Mouse (Mus musculus) stomach, postnatal 0 days (tissue): Measurements from ENCODE around the gene Olfr1507. TPM values are rescaled to one million over a fixed set of nuclear protein-coding genes. Genes with fewer than 3 reads are reported as not detected.

Source experiments
- ATAC-seq: fragments of 200-750 bp; cut with Nextera tagmentation; 2 replicates; pipeline ENCODE4 v1.8.0; 2017; ENCODE audit not compliant: low FRiP score, low TSS enrichment
- DNase-seq: peaks from one replicate; pipeline ENCODE4 v3.0.0-alpha.2; 2016; ENCODE audit warnings: low spot score
- H3K27ac ChIP-seq: fragments of 300-500 bp; sonication (generic); replicated peaks from 2 replicates; pipeline ENCODE4 v1.5.1; 2014; ENCODE audit warnings: mild to moderate bottlenecking, control low read depth
- H3K27me3 ChIP-seq: fragments of 300-500 bp; sonication (generic); 2 replicates; pipeline ENCODE4 v1.6.1; 2014; ENCODE audit warnings: low read length; ENCODE audit not compliant: control insufficient read depth, insufficient read depth
- H3K36me3 ChIP-seq: fragments of 300-500 bp; sonication (generic); 2 replicates; pipeline ENCODE4 v1.6.1; 2014; ENCODE audit warnings: low read length, mixed read lengths; ENCODE audit not compliant: control insufficient read depth, insufficient read depth
- H3K4me1 ChIP-seq: fragments of 300-500 bp; sonication (generic); replicated peaks from 2 replicates; pipeline ENCODE4 v1.6.1; 2014; ENCODE audit warnings: antibody characterized with exemption; ENCODE audit not compliant: control insufficient read depth, insufficient read depth
- H3K4me2 ChIP-seq: fragments of 300-500 bp; sonication (generic); replicated peaks from 2 replicates; pipeline ENCODE4 v1.6.1; 2014; ENCODE audit warnings: low read depth, mild to moderate bottlenecking, control low read depth, moderate library complexity
- H3K4me3 ChIP-seq: fragments of 300-500 bp; sonication (generic); 2 replicates; pipeline ENCODE4 v1.5.1; 2014; ENCODE audit warnings: low read depth, low read length, control low read depth
- H3K9ac ChIP-seq: fragments of 300-500 bp; sonication (generic); 2 replicates; pipeline ENCODE4 v1.6.1; 2014; ENCODE audit warnings: mild to moderate bottlenecking, low read length, control low read depth, mixed read lengths
- H3K9me3 ChIP-seq: fragments of 300-500 bp; sonication (generic); 2 replicates; pipeline ENCODE4 v1.6.1; 2016; ENCODE audit warnings: low read length; ENCODE audit not compliant: control insufficient read depth
- CTCF ChIP-seq: IDR thresholded peaks from 2 replicates; pipeline ENCODE4 v1.5.1; 2016; ENCODE audit warnings: antibody characterized with exemption, low read depth, mild to moderate bottlenecking, moderate library complexity
- EP300 ChIP-seq: optimal IDR thresholded peaks from 2 replicates; pipeline ENCODE3; 2016; ENCODE audit warnings: antibody characterized with exemption
- WGBS: fragments of 180-500 bp; shearing (Covaris S2); extraction: QIAGEN DNeasy Blood & Tissue Kit; methylation state at CpG from one replicate; pipeline ENCODE4 v1.1.7; 2014; 5-methylcytosine and 5-hydroxymethylcytosine counted together
- polyA plus RNA-seq: library from polyadenylated mRNA; unstranded; fragments of >200 nt; fragmentation: Nextera tagmentation; extraction: Ambion mirVana; gene quantifications from 2 replicates; pipeline ENCODE4 v1.2.1, GENCODE M21; 2015

Olfr1507 gene
- polyA plus RNA-seq, 1 experiment from 2014 or later, result not detected

- Histone ChIP-seq H3K27me3 (no peaks in the 10 kb centered on the region), H3K4me2 (no peak overlapping the region), H3K4me3 (no peak overlapping the region), H3K9me3 (no peaks in the 10 kb centered on the region), H3K4me1 (no peaks in the 10 kb centered on the region), H3K36me3 (no peaks in the 10 kb centered on the region), H3K9ac (no peak overlapping the region), H3K27ac (no peak overlapping the region)
- ATAC-seq, result no peak
- WGBS, result 86% methylated on average over 8 of the region's 8 CpGs
- TF ChIP-seq CTCF, result no peak
- TF ChIP-seq EP300, result no peak
- DNase-seq, result no peak
Observed at GRCm38 (mm10) chr14:52451138-52451537, 44.4 kb downstream of the Olfr1507 start.

- ATAC-seq (no peak), DNase-seq (no peak)
- Histone ChIP-seq H3K27ac (no peak within 1 kb of the TSS), H3K4me2 (no peak within 1 kb of the TSS), H3K27me3 (no peaks in the 10 kb centered on the region), H3K9me3 (no peaks in the 10 kb centered on the region), H3K4me1 (no peaks in the 10 kb centered on the region), H3K4me3 (no peak within 1 kb of the TSS), H3K9ac (no peak within 1 kb of the TSS), H3K36me3 (no peaks in the 10 kb centered on the region)
- TF ChIP-seq EP300, result no peak
- no peak for TF ChIP-seq CTCF
Observed at GRCm38 (mm10) chr14:52442690-52443089, 52.9 kb downstream of the Olfr1507 start, which contains the start of gene Olfr1509. Olfr1509 (plus strand) TSS chr14:52442990.

Other genes starting within 250 kb of the Olfr1507 start
- 12.6 and 14.2 TPM in 2 replicates for gene Chd8, start 238.0 kb downstream of the Olfr1507 start, polyA plus RNA-seq
- 21.5 and 22.9 TPM in 2 replicates for gene Tox4, start 216.6 kb downstream of the Olfr1507 start, polyA plus RNA-seq
- 6.9 and 7.3 TPM in 2 replicates for gene Rab2b, start 216.2 kb downstream of the Olfr1507 start, polyA plus RNA-seq
- gene Mettl3, start 190.6 kb downstream of the Olfr1507 start, polyA plus RNA-seq, result 13.7 and 15.9 TPM in 2 replicates
- gene Sall2, start 167.0 kb downstream of the Olfr1507 start, polyA plus RNA-seq, result 1.9 and 2.1 TPM in 2 replicates
- not detected in 2 replicates for gene Olfr1513, start 139.3 kb downstream of the Olfr1507 start, polyA plus RNA-seq
- not detected in 2 replicates for gene Olfr1512, start 116.6 kb downstream of the Olfr1507 start, polyA plus RNA-seq
- 0.13 TPM in 1 of 2 replicates, not detected in the other for gene Olfr1511, start 98.4 kb downstream of the Olfr1507 start, polyA plus RNA-seq
- gene Olfr1510, start 81.4 kb downstream of the Olfr1507 start, polyA plus RNA-seq, result 0.21 and 0.35 TPM in 2 replicates
- not detected in 2 replicates for gene Olfr1509, start 52.8 kb downstream of the Olfr1507 start, polyA plus RNA-seq
- gene Olfr1508, start 28.3 kb downstream of the Olfr1507 start, polyA plus RNA-seq, result not detected in 2 replicates